Comparison of ENCODE assay signal across 13 mouse cellular contexts in the genomic region with DNA sequence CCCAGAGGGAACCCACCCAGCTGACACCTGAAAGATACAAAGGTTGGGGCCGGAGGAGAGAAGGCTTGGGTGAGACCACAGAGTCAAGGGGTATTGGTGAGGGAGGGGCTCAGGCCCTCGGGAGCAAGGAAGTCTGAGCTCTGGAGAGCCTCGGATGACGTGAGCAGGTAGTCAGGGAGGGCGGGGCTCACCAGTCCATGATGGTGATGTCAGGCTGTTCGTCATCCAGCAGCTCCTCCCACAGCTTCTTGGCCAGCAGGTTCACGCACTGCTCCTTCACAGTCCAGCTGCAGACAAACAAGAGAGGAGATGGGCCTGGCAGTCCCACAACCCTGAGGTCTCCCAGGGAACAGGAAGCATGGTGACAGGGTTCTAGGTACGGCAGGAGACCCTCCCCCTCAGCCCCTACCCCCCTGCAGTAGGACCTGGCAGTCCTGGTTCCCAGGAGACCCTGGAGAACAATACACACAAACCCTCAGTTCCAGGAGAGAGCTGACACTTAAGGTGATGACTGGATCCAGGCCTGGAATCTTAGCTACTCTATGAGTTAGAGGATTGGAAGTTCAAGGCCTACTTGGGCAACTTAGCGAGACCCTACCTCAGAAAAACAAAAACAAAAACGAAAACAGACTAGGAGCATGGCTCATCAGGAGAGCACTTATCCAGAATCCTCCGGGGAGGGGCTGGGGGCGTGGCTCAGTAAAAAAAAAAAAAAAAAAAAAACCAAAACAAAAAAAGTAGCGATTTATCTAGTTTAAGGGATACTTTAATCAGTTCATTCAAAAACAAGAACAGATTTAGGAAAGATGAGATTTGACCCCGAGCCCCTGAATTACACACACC. TPM values are rescaled to one million over a fixed set of nuclear protein-coding genes. Genes with fewer than 3 reads are reported as not detected.
A peak's percentile ranks its signal among the peaks of the same experiment; 100 is the strongest.
DNase-seq lines count a peak whose midpoint lies in the region; ATAC-seq lines count a peak whose summit lies in the region.
"Had no signal": no experiment of that assay in that cellular context is flagged by ENCODE, and none has a peak within 500 bp of the region (broad histone marks: within the 10 kb centered on the region; RNA-seq: fewer than 3 reads in every experiment).

No protein-coding gene starts in this region.

- peaks cover 20% of the 10 kb centered on the region for H3K4me1 ChIP-seq in intestine, embryonic 16.5 days (ENCODE audit: control insufficient read depth, insufficient read depth, low read length)
- H3K4me1 ChIP-seq in midbrain, embryonic 16.5 days (ENCODE audit: control insufficient read depth, insufficient read depth, low read length): peaks cover 15% of the 10 kb centered on the region; the same call in 1 of the 2 replicates

- no peak overlapping the region for H3K27ac ChIP-seq in intestine, embryonic 16.5 days (ENCODE audit: low read length)
- H3K27ac ChIP-seq in midbrain, embryonic 16.5 days (ENCODE audit: low read length): no peak overlapping the region
- H3K27ac ChIP-seq: macrophage had no signal

- ATAC-seq in intestine, embryonic 16.5 days: peak; percentile 49
- peak; percentile 52; the same call in 1 of the 2 replicates for ATAC-seq in midbrain, embryonic 16.5 days
- ATAC-seq in frontal cortex, adult (ENCODE audit: low TSS enrichment): no peak

- H3K9ac ChIP-seq in intestine, embryonic 16.5 days (ENCODE audit: low read depth, low read length): no peak overlapping the region
- H3K9ac ChIP-seq in midbrain, embryonic 16.5 days (ENCODE audit: low read depth, low read length): no peak overlapping the region

- no peak overlapping the region for H3K4me3 ChIP-seq in intestine, embryonic 16.5 days (ENCODE audit: low read length)
- no peak overlapping the region for H3K4me3 ChIP-seq in midbrain, embryonic 16.5 days (ENCODE audit: low read depth, low read length)

- H3K4me2 ChIP-seq in intestine, embryonic 16.5 days (ENCODE audit: low read depth, low read length): peak overlapping the region; percentile 49; the same call in 1 of the 2 replicates
- no peak overlapping the region for H3K4me2 ChIP-seq in midbrain, embryonic 16.5 days (ENCODE audit: low read length)

- DNase-seq in kidney, adult 11 months: peak; percentile 62
- DNase-seq in kidney, postnatal 10 days: no peak
- peak; percentile 71 for DNase-seq in R1 (ENCODE audit: low read depth, low spot score)
- no peak for DNase-seq in adrenal gland, adult 2 months
- DNase-seq in cerebellum, adult 18-20 months: no peak
- DNase-seq: cerebellum, adult 2 months had no signal

- H3K36me3 ChIP-seq in intestine, embryonic 16.5 days (ENCODE audit: control insufficient read depth, insufficient read depth, low read length): no peaks in the 10 kb centered on the region
- H3K36me3 ChIP-seq in midbrain, embryonic 16.5 days (ENCODE audit: control insufficient read depth, insufficient read depth, low read length): no peaks in the 10 kb centered on the region
- H3K36me3 ChIP-seq: G1E had no signal

- peaks cover 26% of the 10 kb centered on the region for H3K27me3 ChIP-seq in intestine, embryonic 16.5 days (replicated peaks; ENCODE audit: control insufficient read depth, insufficient read depth, low read length)
- peaks cover 24% of the 10 kb centered on the region for H3K27me3 ChIP-seq in midbrain, embryonic 16.5 days (ENCODE audit: control insufficient read depth, insufficient read depth, low read depth, low read length)

- WGBS in intestine, embryonic 16.5 days: 28% methylated on average over 14 of the region's 14 CpGs
- 26% methylated on average over 14 of the region's 14 CpGs for WGBS in midbrain, embryonic 16.5 days

- H3K9me3 ChIP-seq in intestine, embryonic 16.5 days (ENCODE audit: control insufficient read depth, low read length): no peaks in the 10 kb centered on the region; the same call in 1 of the 2 replicates
- H3K9me3 ChIP-seq in midbrain, embryonic 16.5 days (replicated peaks; ENCODE audit: control insufficient read depth, low read length, poor library complexity, severe bottlenecking): no peaks in the 10 kb centered on the region

RNA-seq across cellular contexts. Expression of gene Nccrp1, which starts 1.8 kb away (rescaled TPM):
- 0.09 and 0.20 TPM in 2 replicates for polyA plus RNA-seq in intestine, embryonic 16.5 days (2015; fragmentation: Nextera tagmentation; extraction: Ambion mirVana)
- 0.15 TPM in 1 of 2 replicates, not detected in the other for polyA plus RNA-seq in midbrain, embryonic 16.5 days (2015; fragmentation: Nextera tagmentation; extraction: Ambion mirVana)
- total RNA-seq in adrenal gland, adult 2 months (2021): not detected
- 0.10 TPM in 1 of 2 replicates, not detected in the other for polyA plus RNA-seq in adrenal gland, adult 2 months (2012; rRNA removed)
- total RNA-seq: G1E had no signal
- polyA plus RNA-seq: heart, embryonic 14.5 days; macrophage had no signal

RNA-seq across cellular contexts. Expression of gene Sycn, which starts 4.6 kb away (rescaled TPM):
- 94.3 and 150 TPM in 2 replicates for polyA plus RNA-seq in intestine, embryonic 16.5 days (2015; fragmentation: Nextera tagmentation; extraction: Ambion mirVana)
- polyA plus RNA-seq in midbrain, embryonic 16.5 days (2015; fragmentation: Nextera tagmentation; extraction: Ambion mirVana): not detected in 2 replicates
- not detected for total RNA-seq in adrenal gland, adult 2 months (2021)
- 0.44 and 0.48 TPM in 2 replicates for polyA plus RNA-seq in adrenal gland, adult 2 months (2012; rRNA removed)
- total RNA-seq: G1E had no signal
- polyA plus RNA-seq: cerebellum, adult 2 months; G1E; heart, embryonic 14.5 days; macrophage had no signal

RNA-seq across cellular contexts. Expression of gene Ifnl3, which starts 22.6 kb away (rescaled TPM):
- not detected in 2 replicates for polyA plus RNA-seq in intestine, embryonic 16.5 days (2015; fragmentation: Nextera tagmentation; extraction: Ambion mirVana)
- not detected in 2 replicates for polyA plus RNA-seq in midbrain, embryonic 16.5 days (2015; fragmentation: Nextera tagmentation; extraction: Ambion mirVana)
- not detected for total RNA-seq in adrenal gland, adult 2 months (2021)
- 0.48 and 0.59 TPM in 2 replicates for polyA plus RNA-seq in adrenal gland, adult 2 months (2012; rRNA removed)
- total RNA-seq: G1E had no signal
- polyA plus RNA-seq: cerebellum, adult 2 months; G1E; heart, embryonic 14.5 days; macrophage; small intestine, adult 2 months had no signal

RNA-seq across cellular contexts. Expression of gene Ifnl2, which starts 35.0 kb away (rescaled TPM):
- not detected in 2 replicates for polyA plus RNA-seq in intestine, embryonic 16.5 days (2015; fragmentation: Nextera tagmentation; extraction: Ambion mirVana)
- polyA plus RNA-seq in midbrain, embryonic 16.5 days (2015; fragmentation: Nextera tagmentation; extraction: Ambion mirVana): not detected in 2 replicates
- total RNA-seq in adrenal gland, adult 2 months (2021): not detected
- 0.33 and 1.00 TPM in 2 replicates for polyA plus RNA-seq in adrenal gland, adult 2 months (2012; rRNA removed)
- polyA plus RNA-seq: cerebellum, adult 2 months; G1E; heart, embryonic 14.5 days; macrophage; small intestine, adult 2 months had no signal

RNA-seq across cellular contexts. Expression of gene Samd4b, which starts 52.7 kb away (rescaled TPM):
- polyA plus RNA-seq in intestine, embryonic 16.5 days (2015; fragmentation: Nextera tagmentation; extraction: Ambion mirVana): 7.8 and 9.7 TPM in 2 replicates
- 20.2 and 20.4 TPM in 2 replicates for polyA plus RNA-seq in midbrain, embryonic 16.5 days (2015; fragmentation: Nextera tagmentation; extraction: Ambion mirVana)
- total RNA-seq in adrenal gland, adult 2 months (2021): 10 to 100 TPM; 61.0 to 78.2 TPM
- 127 and 146 TPM in 2 replicates for polyA plus RNA-seq in adrenal gland, adult 2 months (2012; rRNA removed)

Comparison
In these comparisons a context has a peak if more than half of its experiments do, and no peak if none do; other contexts are left out.
1. DNase-seq: peak in kidney, adult 11 months (single experiment) and R1 (single experiment); none in kidney, postnatal 10 days (single experiment), adrenal gland, adult 2 months (single experiment) and cerebellum, adult 18-20 months (0 of 2).
2. RNA of gene Sycn, which starts 4.6 kb away (polyA plus RNA-seq): 94.3 to 150 TPM in intestine, embryonic 16.5 days; 0.44 to 0.48 TPM in adrenal gland, adult 2 months and not detected in midbrain, embryonic 16.5 days; every median in the first group is over 10 times any median in the second.